Mouse (Mus musculus) hematopoietic stem cell, adult 5-6 weeks (primary cell): Measurements from ENCODE around the gene Fitm2. TPM values are rescaled to one million over a fixed set of nuclear protein-coding genes. Genes with fewer than 3 reads are reported as not detected.

Experiments used
- ATAC-seq, 2 experiments: fragments of 125-278 bp in 1 of 2; replicated peaks in 1 of 2; 2 replicates each; pipeline ENCODE4 v1.8.0; 2016 to 2017; ENCODE audit warnings: inconsistent platforms in 2 of 2, mild to moderate bottlenecking in 2 of 2, moderate number of reproducible peaks in 2 of 2, low read depth in 1 of 2, moderate TSS enrichment in 1 of 2; ENCODE audit not compliant: low FRiP score in 2 of 2, poor library complexity in 2 of 2, severe bottlenecking in 2 of 2, insufficient read depth in 1 of 2, low TSS enrichment in 1 of 2
- total RNA-seq: library from RNA; stranded (forward); fragments of 172-1452, 232-1000 nt; gene quantifications from 2 replicates; pipeline ENCODE4 v1.2.3, GENCODE M21; 2017

The Fitm2 gene
- 4.3 and 5.0 TPM in 2 replicates for total RNA-seq

DNA sequence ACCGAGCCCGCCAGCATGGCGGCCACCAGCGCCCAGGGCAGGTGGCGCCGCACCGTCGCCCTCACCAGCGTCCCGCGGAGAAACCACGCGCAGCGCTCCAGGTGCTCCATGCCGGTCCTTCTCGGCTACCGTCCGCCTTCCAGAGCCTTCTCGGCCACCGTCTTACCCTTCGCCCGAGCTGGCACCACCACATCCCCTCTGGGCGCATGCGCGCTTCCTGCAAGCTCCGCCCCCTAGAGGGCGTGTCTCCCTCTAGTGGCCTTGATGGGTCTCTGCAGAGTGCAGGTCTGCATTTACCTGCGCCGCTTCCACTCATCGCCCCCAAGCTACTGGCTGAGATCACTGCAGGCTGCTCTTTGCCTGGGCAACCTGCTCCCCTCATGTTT, at the start of gene Fitm2:
Gene Fitm2, minus strand, starts transcription at position 164 of the 386 bp plus-strand sequence.
- peak; percentile 94 to 97 for ATAC-seq

DNA sequence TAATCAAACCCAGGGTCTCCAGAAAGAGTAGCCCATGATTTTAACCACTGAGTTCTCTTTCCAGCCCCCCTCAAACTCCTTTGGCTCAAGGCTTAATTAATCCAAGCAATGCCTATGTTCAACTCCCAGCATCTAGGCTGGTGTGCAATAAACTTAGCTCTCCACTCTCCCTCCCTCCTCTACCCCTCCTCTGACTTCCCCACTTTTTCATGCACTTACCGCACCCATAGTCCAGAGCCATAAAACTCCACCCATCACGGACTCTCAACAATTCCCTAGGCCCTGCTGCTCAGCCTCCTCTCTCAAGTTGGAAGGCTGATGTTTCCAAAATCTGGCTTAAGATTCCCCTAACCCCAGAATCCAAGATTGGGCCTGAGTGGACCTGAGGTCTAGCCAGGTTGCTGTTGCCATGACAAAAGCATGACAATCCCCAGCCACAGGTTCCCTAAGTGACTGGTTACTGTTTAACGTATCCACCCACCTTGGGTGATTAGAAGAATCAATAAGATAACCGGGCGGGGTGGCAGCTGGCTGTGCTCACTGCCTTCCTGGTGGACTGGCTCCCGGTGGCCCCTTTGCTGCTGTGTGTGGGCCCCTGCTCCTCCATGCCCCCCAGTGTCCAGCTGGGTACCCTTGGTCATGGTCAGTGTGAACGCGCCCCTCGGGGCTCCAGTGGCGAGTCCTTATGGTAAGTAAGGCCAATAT, 34.0 kb upstream of the Fitm2 start, which contains the start of gene Hnf4a:
Gene Hnf4a, plus strand, starts transcription at position 509 of the 705 bp plus-strand sequence.
- ATAC-seq, result no peak

DNA sequence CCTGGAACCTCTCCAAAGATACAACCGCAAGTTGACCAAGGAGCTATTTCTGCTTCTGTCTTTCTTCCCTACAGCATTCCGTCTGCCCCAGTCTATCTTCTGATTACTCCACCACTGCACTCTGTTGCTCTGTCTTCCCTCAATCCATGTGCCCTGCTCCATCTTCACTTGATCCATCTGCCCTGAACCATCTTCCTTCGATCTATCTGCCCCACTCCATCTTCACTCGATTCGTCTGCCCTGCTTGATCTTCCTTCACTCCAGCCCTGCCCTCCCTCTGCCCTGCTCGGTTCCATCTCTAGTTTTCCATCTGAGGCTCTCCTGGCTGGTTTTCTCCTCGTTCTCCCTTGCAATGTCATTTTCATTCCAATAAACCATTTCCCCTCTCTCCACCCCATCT, 30.8 kb upstream of the Fitm2 start:
- ATAC-seq, result no peak

DNA sequence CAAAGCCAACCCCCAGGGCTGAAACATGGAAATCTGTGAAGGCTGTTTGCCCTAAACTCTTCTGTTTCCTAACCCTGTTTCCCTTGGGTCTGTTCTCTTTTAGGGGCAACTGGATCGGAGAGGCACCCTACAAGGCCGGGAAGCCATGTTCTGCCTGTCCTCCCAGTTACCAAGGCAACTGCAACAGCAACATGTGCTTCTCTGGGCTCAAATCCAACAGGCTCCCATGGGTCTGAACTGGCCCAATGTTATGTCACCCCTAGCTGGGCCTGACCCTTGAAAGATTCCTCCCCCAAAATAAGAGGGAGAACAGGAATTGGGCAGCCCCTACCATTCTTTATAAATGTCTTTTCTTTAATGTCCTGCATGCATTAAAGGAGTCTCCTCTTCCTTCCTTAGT, 29.8 kb upstream of the Fitm2 start:
- no peak for ATAC-seq

DNA sequence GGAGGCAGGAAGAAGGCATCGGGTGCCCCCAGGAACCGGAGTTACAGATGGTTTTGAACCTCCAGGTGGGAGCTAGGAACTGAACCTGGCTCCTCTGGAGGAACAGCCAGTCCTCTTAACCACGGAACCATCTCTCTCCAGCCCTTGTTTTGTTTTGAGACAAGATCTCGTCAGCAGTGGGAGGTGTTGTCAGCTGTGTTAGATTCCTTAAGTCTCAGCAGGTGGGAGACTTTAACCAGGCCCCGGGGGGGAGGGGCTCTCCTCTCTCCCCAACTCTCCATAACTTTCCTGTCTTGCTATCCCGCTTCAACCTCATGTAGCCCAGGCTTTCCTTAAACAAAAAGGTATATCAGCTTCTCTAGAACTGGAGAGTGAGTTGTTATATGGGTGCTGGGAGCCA, 22.0 kb upstream of the Fitm2 start:
- no peak for ATAC-seq

DNA sequence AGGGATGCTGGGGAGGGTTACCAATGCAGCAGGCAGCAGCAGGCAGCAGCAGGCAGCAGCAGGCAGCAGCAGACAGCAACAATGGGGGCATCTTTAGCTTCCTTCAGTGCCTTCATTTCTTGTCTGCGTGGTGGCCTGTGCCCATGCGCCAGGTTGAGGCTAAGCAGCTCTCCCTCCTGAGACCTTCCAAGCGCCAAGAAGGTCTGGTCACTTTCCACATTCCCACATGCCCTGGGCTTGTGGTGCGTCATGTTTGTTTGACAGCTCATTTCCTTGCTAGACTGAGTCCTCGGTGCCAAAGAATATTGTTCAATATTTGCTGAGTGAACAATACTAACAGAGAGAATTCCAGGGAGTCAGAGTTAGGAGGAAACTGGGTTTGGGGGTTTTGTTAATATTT, 21.5 kb upstream of the Fitm2 start:
- ATAC-seq, result no peak

DNA sequence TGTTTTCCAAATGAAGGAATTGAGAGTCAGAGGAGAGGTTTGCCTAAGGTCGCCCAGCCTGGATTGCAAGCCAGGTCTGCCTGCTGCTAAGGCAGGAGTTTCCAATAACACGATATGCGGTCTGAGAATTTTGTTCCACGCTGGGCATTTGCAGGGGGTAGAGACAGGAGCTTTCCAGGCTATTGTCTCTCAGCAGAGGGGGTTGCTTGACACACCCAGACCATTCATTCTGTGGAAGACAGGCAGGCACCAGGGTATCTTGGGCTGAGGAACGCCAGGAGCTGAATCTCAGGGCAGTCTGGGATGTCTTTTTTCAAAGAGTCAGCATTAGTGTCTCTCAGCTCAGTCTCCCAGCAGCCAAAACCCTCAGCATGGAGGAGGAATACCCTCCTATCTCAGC, 20.6 kb upstream of the Fitm2 start:
- ATAC-seq, result no peak

DNA sequence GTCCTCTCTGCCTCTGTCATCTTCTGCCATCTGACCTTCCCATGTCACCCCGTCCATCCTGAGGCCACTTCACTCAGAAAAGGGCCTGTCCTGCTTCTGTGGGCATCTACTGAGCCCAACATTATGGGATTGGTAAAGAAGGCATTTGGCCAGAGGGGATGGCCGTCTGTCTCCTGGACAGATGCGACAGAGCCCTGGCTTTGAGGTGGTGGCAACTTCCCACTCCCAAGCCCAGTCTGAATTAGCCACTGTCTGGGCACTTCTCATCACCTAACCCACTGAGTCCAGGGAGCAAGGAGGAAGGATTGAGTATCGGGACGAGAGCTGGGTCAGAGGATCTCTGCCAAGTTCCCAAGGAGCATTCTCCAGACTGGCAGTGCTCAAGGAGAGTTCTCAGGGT, 19.6 kb upstream of the Fitm2 start, which contains the start of gene R3hdml:
Gene R3hdml, plus strand, starts transcription at position 301 of the 400 bp plus-strand sequence.
- no peak for ATAC-seq

DNA sequence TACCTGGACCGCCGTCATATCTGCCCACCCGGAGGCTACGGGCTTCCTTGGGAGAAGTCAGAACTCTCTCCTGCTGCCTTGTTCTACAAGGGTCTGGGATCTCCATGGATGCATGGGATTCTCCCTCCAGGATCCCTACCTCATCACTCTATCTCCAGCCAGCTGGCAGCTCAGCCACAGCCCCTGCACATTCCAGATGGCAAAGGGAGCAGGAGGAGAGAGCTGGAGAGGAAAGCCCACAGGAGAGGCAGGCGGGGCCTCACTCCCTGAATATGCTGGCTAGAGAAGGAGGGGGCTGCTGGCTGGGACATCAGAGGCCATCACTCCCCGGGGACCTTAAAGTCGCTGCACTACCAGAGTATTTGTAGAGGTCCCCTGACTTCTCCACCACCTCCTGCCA, 18.9 kb upstream of the Fitm2 start:
- no peak for ATAC-seq

DNA sequence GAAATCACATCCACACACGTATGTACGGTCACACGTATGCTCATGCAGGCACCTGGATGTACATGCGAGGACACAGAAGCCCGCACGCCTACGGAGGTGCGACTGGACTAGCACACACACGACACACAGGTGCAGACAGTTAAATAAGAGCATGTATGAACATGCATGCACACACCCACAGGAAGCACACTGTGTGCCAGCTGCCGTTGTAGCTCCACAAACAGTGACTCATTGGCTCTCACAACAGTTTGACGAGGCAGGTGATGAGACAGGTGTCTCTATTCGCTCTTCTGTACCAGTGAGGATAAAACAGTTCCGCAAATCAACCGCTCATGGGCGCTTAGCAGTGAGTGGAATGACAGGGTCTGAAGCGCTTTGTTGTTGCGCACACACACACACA, 18.2 kb upstream of the Fitm2 start:
- no peak for ATAC-seq

DNA sequence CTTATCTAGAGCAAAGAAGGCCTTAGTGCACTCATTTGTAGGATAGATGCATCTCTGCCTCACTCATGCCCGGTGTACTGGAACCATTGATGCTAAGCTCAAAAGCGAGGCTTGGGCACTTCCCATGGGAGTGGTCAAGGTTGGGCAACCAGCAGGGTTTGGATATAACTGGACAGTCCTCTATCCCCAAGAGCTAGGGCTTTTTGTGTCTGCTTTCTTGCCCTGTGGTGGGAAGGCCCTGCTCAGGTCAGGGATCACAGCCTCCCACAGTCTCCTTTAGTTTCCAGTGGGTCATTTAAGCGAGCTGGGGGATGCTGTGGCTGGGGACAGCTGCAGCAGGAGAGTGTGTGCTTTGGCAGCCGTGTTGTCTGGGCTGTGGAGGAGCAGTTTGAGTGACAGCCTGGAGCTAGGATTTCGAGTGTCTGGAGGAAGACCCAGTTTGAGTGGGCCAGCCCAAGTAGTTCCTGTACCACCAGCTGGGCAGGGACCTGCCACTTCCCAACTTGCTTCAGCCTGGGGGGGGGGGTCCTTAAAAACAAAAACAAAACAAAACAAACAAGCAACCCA, 17.4 kb upstream of the Fitm2 start:
- ATAC-seq, result no peak

DNA sequence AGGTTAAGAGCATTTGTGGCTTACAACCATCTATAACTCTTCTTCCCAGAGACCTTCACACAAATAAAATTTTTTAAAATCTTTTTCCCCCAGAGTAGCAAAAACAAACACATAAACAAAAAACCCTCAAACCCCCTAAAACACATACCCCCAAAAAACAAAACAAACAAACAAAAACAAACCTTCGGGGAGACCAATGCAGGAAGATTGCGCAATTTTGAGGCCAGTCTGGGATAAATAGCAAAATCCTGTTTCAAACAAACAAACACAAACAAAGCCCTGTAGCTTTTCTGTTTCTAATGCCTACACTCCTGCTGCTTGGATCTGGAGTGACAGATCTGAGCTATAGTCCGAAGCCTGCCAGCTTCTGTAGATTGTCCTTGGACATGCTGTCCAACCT, 14.9 kb upstream of the Fitm2 start:
- ATAC-seq, result no peak

DNA sequence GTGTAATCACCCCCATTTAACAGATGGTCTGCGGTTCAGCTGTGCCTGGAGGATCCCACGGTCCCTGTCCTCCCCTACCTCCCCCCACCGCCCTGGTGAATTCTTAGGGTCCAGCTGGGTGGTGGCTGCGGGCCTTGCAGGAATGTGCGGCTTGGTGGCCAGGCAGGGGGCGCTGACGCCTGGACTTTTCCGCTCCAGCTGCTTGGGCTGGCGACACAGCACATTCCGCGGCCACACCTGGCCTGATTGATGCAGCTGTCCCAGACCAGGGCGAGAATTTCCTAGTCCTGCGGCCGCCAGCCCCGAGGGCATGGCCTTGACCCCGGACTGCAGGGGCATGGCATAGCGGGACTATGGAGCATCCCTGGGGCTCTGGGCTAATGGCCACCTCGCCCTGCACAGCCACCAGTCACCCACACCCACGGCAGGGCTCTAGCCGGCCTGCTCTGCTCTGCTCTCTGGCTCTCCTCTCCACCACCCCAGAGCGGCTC, 9.2 kb upstream of the Fitm2 start:
- ATAC-seq, result peak; percentile 29 to 37; a peak in 2 of 4 replicates

DNA sequence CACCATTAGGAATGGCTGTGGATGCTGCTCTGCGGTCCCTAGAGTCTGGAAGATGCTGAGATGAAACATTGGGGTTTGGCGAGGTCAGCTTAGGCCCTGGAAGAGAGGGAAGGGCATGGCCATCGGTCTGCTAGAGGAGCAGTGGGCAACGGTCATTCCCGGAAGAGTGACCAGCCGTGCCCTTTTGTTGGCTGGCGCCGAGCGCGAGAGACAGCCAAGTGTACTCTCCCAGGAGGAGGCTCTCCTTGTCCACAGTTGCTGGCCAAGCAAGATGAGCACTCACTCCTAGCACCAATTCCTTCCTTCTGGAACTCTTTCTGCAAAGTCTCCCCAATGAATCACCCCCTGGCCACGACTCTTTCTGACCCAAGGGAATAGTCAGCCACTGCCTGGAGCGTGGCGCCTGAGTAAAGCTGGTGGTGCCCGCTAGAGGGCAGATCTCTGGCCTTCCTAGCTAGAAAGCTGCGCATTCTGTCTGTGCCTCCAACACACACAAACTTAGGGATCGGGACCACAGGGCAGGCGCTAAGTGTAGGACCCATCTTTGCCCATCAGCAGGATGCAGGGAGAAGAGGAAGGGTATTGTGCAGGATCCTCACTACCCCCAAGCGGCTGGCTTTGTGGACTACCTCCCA, 7.9 kb upstream of the Fitm2 start:
- peak in 1 of 2 experiments; percentile 46; a peak in 1 of 4 replicates for ATAC-seq

DNA sequence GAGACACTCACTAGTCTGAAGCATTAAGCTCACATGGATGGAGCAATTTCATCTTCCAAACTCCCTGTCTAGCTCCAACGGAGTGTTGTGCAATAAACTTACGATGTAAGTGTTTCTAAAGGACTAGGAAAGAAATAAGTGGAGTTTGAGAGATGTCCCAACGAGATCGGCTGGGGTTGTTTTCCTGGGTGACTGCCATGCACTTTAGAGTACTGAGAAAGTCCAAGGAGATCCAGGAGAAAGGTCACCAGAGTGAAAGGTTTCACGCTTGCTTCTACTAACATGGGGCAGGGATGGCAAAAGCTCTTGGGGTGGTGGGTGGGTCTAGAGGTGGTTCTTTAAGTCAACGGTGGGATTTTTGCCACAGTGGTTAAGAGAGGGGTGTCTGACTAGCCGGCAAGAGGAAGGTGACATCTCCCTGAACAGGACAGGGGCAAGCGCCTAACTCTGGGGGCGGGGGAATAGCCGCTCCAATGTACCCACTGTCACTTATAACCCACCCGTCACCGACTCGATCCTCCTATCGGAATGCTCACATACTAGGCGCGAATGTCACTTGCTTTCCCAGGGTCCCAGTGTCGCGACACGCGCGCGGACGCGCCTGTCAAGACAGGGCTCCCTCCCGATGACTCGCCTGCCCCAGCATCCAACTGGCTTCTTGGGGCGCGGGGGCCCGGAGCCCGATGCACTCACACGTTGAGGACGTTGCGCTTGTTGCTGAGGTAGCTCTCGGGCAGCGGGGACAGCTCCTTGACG, 541 bp downstream of the Fitm2 start:
- ATAC-seq, result peak; percentile 34 to 38

DNA sequence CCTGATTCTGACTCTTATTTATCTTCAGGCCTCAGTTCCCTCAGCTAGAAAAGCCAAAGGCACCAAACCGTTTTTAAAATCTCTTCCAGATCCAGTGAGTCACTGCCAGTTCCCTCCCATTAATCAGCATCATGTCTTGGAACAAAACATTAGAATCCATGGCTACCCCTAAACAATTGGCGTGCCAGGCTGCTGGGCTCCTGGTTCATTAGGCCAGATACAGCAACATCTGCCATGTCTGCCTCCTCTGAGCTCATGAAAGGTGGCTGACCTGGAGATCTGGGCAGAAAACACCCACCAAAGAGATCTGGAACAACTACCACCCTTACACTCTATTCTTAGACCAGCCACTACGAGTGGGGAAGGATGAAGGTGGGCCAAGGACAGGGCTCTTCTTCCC, 1.3 kb downstream of the Fitm2 start:
- no peak for ATAC-seq

DNA sequence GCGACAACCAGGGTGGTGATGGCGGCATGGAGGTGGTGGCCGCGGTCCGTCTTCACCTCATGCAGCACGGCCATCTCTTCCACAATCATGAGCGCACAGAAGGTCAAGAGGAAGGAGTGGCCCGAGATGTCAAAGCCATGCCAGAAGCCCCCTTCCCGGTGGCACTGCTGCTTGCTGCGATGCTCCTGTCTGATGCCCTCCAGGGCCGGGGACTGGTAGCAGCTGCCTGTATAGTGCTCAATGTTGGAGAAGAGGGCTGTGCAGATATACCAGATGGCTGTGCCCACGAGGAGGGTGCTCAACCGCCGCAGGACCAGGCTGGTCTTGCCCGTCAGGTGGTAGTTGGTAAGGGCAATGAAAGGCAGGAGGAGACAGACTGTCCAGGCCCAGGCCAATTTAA, 2.7 kb downstream of the Fitm2 start:
- ATAC-seq, result no peak

DNA sequence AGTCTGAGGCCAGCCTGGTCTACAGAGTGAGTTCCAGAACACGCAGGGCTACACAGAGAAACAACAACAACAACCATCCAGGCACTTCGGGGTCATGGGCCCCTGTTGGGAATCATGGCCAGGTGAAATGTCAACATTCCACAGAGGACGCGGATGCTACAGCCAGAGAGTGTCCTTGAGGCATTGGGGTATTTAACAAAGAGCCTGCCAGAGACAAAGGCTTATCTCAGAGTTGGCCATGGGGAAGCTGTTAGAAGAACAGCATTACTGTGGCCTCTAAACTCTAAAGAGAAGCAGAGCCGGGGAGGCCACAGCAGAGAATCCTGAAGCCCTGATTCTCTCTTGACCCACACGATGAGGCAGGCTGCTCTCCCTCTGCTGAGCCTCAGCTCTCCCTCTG, 3.6 kb downstream of the Fitm2 start:
- no peak for ATAC-seq
